Mouse (Mus musculus) brain, embryonic 14.5 days (tissue): Measurements from ENCODE around the gene Usp18.

Source experiments
- CTCF ChIP-seq: fragments of 200-500 bp; IDR thresholded peaks from 2 replicates; pipeline ENCODE4 v1.5.1; 2012; ENCODE audit warnings: inconsistent platforms, mild to moderate bottlenecking, moderate library complexity, borderline replicate concordance; ENCODE audit not compliant: insufficient read depth, insufficient read length; ENCODE audit errors: extremely low read depth
- POLR2A ChIP-seq: fragments of 200-500 bp; IDR thresholded peaks from 2 replicates; pipeline ENCODE4 v1.6.1; 2012; ENCODE audit warnings: mild to moderate bottlenecking, inconsistent platforms, borderline replicate concordance; ENCODE audit not compliant: poor library complexity, insufficient read depth, insufficient read length, severe bottlenecking; ENCODE audit errors: extremely low read depth

DNA sequence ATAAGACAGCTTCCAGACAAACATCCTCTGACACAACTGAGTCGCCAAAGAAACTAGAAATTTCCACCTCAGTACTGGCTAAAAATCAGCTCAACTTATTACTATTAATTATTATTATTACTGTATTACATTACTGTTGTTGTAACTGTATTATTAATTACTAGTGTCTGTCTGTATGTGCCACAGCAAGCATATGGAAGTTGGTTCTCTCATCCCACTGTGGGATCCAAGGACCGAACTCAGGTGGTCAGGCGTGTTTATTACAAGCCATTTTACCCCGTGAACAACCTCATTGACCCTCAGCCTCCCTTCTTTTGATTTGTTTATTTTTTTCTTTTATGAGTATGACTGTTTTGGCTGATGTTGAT, 26.0 kb downstream of the Usp18 start:
- TF ChIP-seq CTCF, result no peak
- TF ChIP-seq POLR2A, result no peak
